Mouse (Mus musculus) embryonic facial prominence, embryonic 11.5 days (tissue): ENCODE measurements around the gene Hmgn3. TPM values are rescaled to one million over a fixed set of nuclear protein-coding genes. Genes with fewer than 3 reads are reported as not detected.

Experiments
- ATAC-seq: fragments of 200-750 bp; cut with Nextera tagmentation; replicated peaks from 2 replicates; pipeline ENCODE4 v1.8.0; 2017; ENCODE audit warnings: low read depth; ENCODE audit not compliant: insufficient number of reproducible peaks, low FRiP score, low TSS enrichment
- DNase-seq: peaks from one replicate; pipeline ENCODE4 v3.0.0-alpha.2; 2015; ENCODE audit warnings: low spot score
- H3K27ac ChIP-seq: fragments of 300-500 bp; sonication (generic); replicated peaks from 2 replicates; pipeline ENCODE4 v1.5.1; 2014; ENCODE audit warnings: mild to moderate bottlenecking, low read depth, low read length, control low read depth
- H3K27me3 ChIP-seq: fragments of 300-500 bp; sonication (generic); 2 replicates; pipeline ENCODE4 v1.6.1; 2014; ENCODE audit warnings: mild to moderate bottlenecking, low read length, moderate library complexity, mixed read lengths; ENCODE audit not compliant: control insufficient read depth, insufficient read depth
- H3K36me3 ChIP-seq: fragments of 300-500 bp; sonication (generic); replicated peaks from 2 replicates; pipeline ENCODE4 v1.6.1; 2014; ENCODE audit warnings: low read depth, mild to moderate bottlenecking, low read length, moderate library complexity, mixed read lengths; ENCODE audit not compliant: control insufficient read depth, insufficient read depth
- H3K4me1 ChIP-seq: fragments of 300-500 bp; sonication (generic); 2 replicates; pipeline ENCODE4 v1.6.1; 2014; ENCODE audit warnings: low read length, mixed read lengths; ENCODE audit not compliant: control insufficient read depth, insufficient read depth
- H3K4me2 ChIP-seq: fragments of 300-500 bp; sonication (generic); 2 replicates; pipeline ENCODE4 v1.6.1; 2014; ENCODE audit warnings: low read depth, mild to moderate bottlenecking, control low read depth, low read length, moderate library complexity
- H3K4me3 ChIP-seq: fragments of 300-500 bp; sonication (generic); 2 replicates; pipeline ENCODE4 v1.5.1; 2014; ENCODE audit warnings: low read depth, low read length, control low read depth
- H3K9ac ChIP-seq: fragments of 300-500 bp; sonication (generic); replicated peaks from 2 replicates; pipeline ENCODE4 v1.6.1; 2014; ENCODE audit warnings: mild to moderate bottlenecking, control low read depth, low read length
- H3K9me3 ChIP-seq: fragments of 300-500 bp; sonication (generic); replicated peaks from 2 replicates; pipeline ENCODE4 v1.6.1; 2016; ENCODE audit warnings: mild to moderate bottlenecking, low read length, inconsistent platforms, mixed read lengths; ENCODE audit not compliant: control insufficient read depth
- WGBS: fragments of 180-500 bp; shearing (Covaris S2); extraction: QIAGEN DNeasy Blood & Tissue Kit; methylation state at CpG from one replicate; pipeline ENCODE4 v1.1.7; 2014; 5-methylcytosine and 5-hydroxymethylcytosine counted together
- polyA plus RNA-seq: library from polyadenylated mRNA; unstranded; fragments of >200 nt; fragmentation: Nextera tagmentation; extraction: Ambion mirVana; gene quantifications from 2 replicates; pipeline ENCODE4 v1.2.1, GENCODE M21; 2014

Hmgn3 gene
- polyA plus RNA-seq, 1 experiment from 2014 or later, result 199 TPM

- no peak overlapping the region for H3K4me3 ChIP-seq
- H3K9ac ChIP-seq, result no peak overlapping the region
- no peaks in the 10 kb centered on the region for H3K4me1 ChIP-seq
- no peak overlapping the region for H3K4me2 ChIP-seq
- no peak for DNase-seq
- no peak overlapping the region for H3K27ac ChIP-seq
- no peaks in the 10 kb centered on the region for H3K27me3 ChIP-seq
- ATAC-seq, result no peak
- WGBS, result 78% methylated on average over 3 of the region's 3 CpGs
- no peaks in the 10 kb centered on the region for H3K36me3 ChIP-seq
- no peaks in the 10 kb centered on the region for H3K9me3 ChIP-seq
Observed at GRCm38 (mm10) chr9:83094649-83095336, 51.7 kb downstream of the Hmgn3 start.

- Histone ChIP-seq H3K27me3 (no peaks in the 10 kb centered on the region), H3K4me1 (no peaks in the 10 kb centered on the region), H3K27ac (no peak overlapping the region), H3K9me3 (no peaks in the 10 kb centered on the region), H3K9ac (no peak overlapping the region), H3K4me2 (no peak overlapping the region), H3K4me3 (no peak overlapping the region), H3K36me3 (no peaks in the 10 kb centered on the region)
- 45% methylated on average over 7 of the region's 7 CpGs for WGBS
- ATAC-seq, result no peak
- peak; percentile 47 for DNase-seq
Observed at GRCm38 (mm10) chr9:83083790-83084469, 62.6 kb downstream of the Hmgn3 start.

- no peak for DNase-seq
Observed at GRCm38 (mm10) chr9:83083091-83083490, 63.4 kb downstream of the Hmgn3 start.

GRCm38 (mm10) chr9:83082296-83082695, 64.2 kb downstream of the Hmgn3 start:
- Histone ChIP-seq H3K27ac (no peak overlapping the region), H3K9me3 (no peaks in the 10 kb centered on the region), H3K4me3 (no peak overlapping the region), H3K4me1 (no peaks in the 10 kb centered on the region), H3K4me2 (no peak overlapping the region), H3K9ac (no peak overlapping the region), H3K27me3 (no peaks in the 10 kb centered on the region), H3K36me3 (no peaks in the 10 kb centered on the region)
- 69% methylated on average over 6 of the region's 6 CpGs for WGBS
- no peak for DNase-seq
- ATAC-seq, result no peak

More at GRCm38 (mm10) chr9:83083091-83083490, 63.4 kb downstream of the Hmgn3 start:
- 37% methylated on average over 5 of the region's 5 CpGs for WGBS
- Histone ChIP-seq H3K9me3 (no peaks in the 10 kb centered on the region), H3K36me3 (no peaks in the 10 kb centered on the region), H3K4me1 (no peaks in the 10 kb centered on the region), H3K4me2 (no peak overlapping the region), H3K27me3 (no peaks in the 10 kb centered on the region), H3K27ac (no peak overlapping the region), H3K9ac (no peak overlapping the region), H3K4me3 (no peak overlapping the region)
- ATAC-seq, result peak; percentile 23; the same call in 1 of the 2 replicates

- 90% methylated on average over 3 of the region's 3 CpGs for WGBS
- no peaks in the 10 kb centered on the region for H3K4me1 ChIP-seq
Observed at GRCm38 (mm10) chr9:83079724-83080123, 66.8 kb downstream of the Hmgn3 start.

GRCm38 (mm10) chr9:83068246-83068645, 78.2 kb downstream of the Hmgn3 start:
- 83% methylated on average over 5 of the region's 5 CpGs for WGBS
- Histone ChIP-seq H3K4me2 (no peak overlapping the region), H3K4me1 (no peaks in the 10 kb centered on the region), H3K27me3 (no peaks in the 10 kb centered on the region), H3K27ac (no peak overlapping the region), H3K4me3 (no peak overlapping the region), H3K36me3 (no peaks in the 10 kb centered on the region), H3K9ac (no peak overlapping the region), H3K9me3 (no peaks in the 10 kb centered on the region)
- no peak for DNase-seq
- no peak for ATAC-seq

More at GRCm38 (mm10) chr9:83079724-83080123, 66.8 kb downstream of the Hmgn3 start:
- ATAC-seq (no peak), DNase-seq (no peak)
- no peak overlapping the region for H3K27ac ChIP-seq
- no peaks in the 10 kb centered on the region for H3K9me3 ChIP-seq
- H3K4me2 ChIP-seq, result no peak overlapping the region
- no peaks in the 10 kb centered on the region for H3K36me3 ChIP-seq
- H3K27me3 ChIP-seq, result no peaks in the 10 kb centered on the region
- no peak overlapping the region for H3K9ac ChIP-seq
- no peak overlapping the region for H3K4me3 ChIP-seq

- Histone ChIP-seq H3K9ac (no peak overlapping the region), H3K4me1 (no peaks in the 10 kb centered on the region), H3K4me3 (no peak overlapping the region), H3K9me3 (no peaks in the 10 kb centered on the region), H3K36me3 (no peaks in the 10 kb centered on the region), H3K27ac (no peak overlapping the region), H3K4me2 (no peak overlapping the region), H3K27me3 (no peaks in the 10 kb centered on the region)
- peak; percentile 61 for DNase-seq
- 0 out of 2 replicates have a peak, but pooled peaks have one; percentile 72 for ATAC-seq
- WGBS, result 47% methylated on average over 11 of the region's 11 CpGs
Observed at GRCm38 (mm10) chr9:83061289-83061688, 85.2 kb downstream of the Hmgn3 start.
